Mouse (Mus musculus) gonadal fat pad, adult 2 months (tissue): ENCODE measurements around the gene Esrra. TPM values are rescaled to one million over a fixed set of nuclear protein-coding genes. Genes with fewer than 3 reads are reported as not detected.
"Not testable (repeated sequence)": the region's sequence is repeated elsewhere in the genome, so short reads cannot be mapped to it uniquely, and the experiment has no call there.

Source experiments
- DNase-seq: peaks from one replicate; pipeline ENCODE4 v3.0.0-alpha.2; 2012; ENCODE audit warnings: low read depth
- polyA plus RNA-seq: library from polyadenylated mRNA; depleted of rRNA; stranded (reverse); fragments of >200 nt; gene quantifications from 2 replicates; pipeline ENCODE4 v1.2.3, GENCODE M21; 2012; rRNA removed

The Esrra gene
- polyA plus RNA-seq, 1 experiment, result 50.4 TPM

GRCm38 (mm10) chr19:6899641-6900040 is 22.0 kb downstream of the Esrra start:
- DNase-seq, result no peak

- DNase-seq, result not testable (repeated sequence)
Measured at GRCm38 (mm10) chr19:6895608-6896305, 25.9 kb downstream of the Esrra start.

- DNase-seq, result no peak
Measured at GRCm38 (mm10) chr19:6893731-6894451, 27.7 kb downstream of the Esrra start.

- no peak for DNase-seq
Measured at GRCm38 (mm10) chr19:6892512-6892911, 29.1 kb downstream of the Esrra start.

- no peak for DNase-seq
Measured at GRCm38 (mm10) chr19:6877965-6878364, 43.6 kb downstream of the Esrra start.

GRCm38 (mm10) chr19:6876799-6877198 is 44.8 kb downstream of the Esrra start:
- no peak for DNase-seq

- no peak for DNase-seq
Measured at GRCm38 (mm10) chr19:6875834-6876233, 45.8 kb downstream of the Esrra start.

- no peak for DNase-seq
Measured at GRCm38 (mm10) chr19:6874257-6874656, 47.4 kb downstream of the Esrra start.

- DNase-seq, result no peak
Measured at GRCm38 (mm10) chr19:6872701-6873100, 48.9 kb downstream of the Esrra start.

GRCm38 (mm10) chr19:6871574-6872271 is 49.9 kb downstream of the Esrra start:
- DNase-seq, result no peak

- DNase-seq, result no peak
Measured at GRCm38 (mm10) chr19:6869355-6869754, 52.3 kb downstream of the Esrra start.

GRCm38 (mm10) chr19:6861451-6861850 is 60.2 kb downstream of the Esrra start:
- no peak for DNase-seq

Other genes with a start within 250 kb of the Esrra start
- gene Rps6ka4, start 81.2 kb downstream of the Esrra start, polyA plus RNA-seq, result 28.2 and 32.0 TPM in 2 replicates
- gene Ccdc88b, start 63.6 kb downstream of the Esrra start, polyA plus RNA-seq, result 2.9 and 3.1 TPM in 2 replicates
- gene Trmt112, start 12.1 kb downstream of the Esrra start, polyA plus RNA-seq, result 101 and 122 TPM in 2 replicates
- 231 and 263 TPM in 2 replicates for gene Prdx5, start 11.7 kb downstream of the Esrra start, polyA plus RNA-seq
- gene Catsperz, start 3.6 kb upstream of the Esrra start, polyA plus RNA-seq, result 2.4 and 4.3 TPM in 2 replicates
- 0.08 and 0.15 TPM in 2 replicates for gene Kcnk4, start 12.7 kb upstream of the Esrra start, polyA plus RNA-seq
- gene Bad, start 20.0 kb upstream of the Esrra start, polyA plus RNA-seq, result 60.1 and 82.0 TPM in 2 replicates
- gene Gpr137, start 20.7 kb upstream of the Esrra start, polyA plus RNA-seq, result 85.1 and 89.1 TPM in 2 replicates
- 69.4 and 78.5 TPM in 2 replicates for gene Ppp1r14b, start 53.2 kb upstream of the Esrra start, polyA plus RNA-seq
- 63.4 and 74.5 TPM in 2 replicates for gene Plcb3, start 54.7 kb upstream of the Esrra start, polyA plus RNA-seq
- gene Fkbp2, start 58.7 kb upstream of the Esrra start, polyA plus RNA-seq, result 80.5 and 126 TPM in 2 replicates
- 62.4 and 80.9 TPM in 2 replicates for gene Vegfb, start 65.8 kb upstream of the Esrra start, polyA plus RNA-seq
- gene Dnajc4, start 70.8 kb upstream of the Esrra start, polyA plus RNA-seq, result 65.3 and 68.7 TPM in 2 replicates
- gene Nudt22, start 74.3 kb upstream of the Esrra start, polyA plus RNA-seq, result 45.2 and 46.9 TPM in 2 replicates
- gene Trpt1, start 74.3 kb upstream of the Esrra start, polyA plus RNA-seq, result 18.6 and 21.1 TPM in 2 replicates
- gene Fermt3, start 97.7 kb upstream of the Esrra start, polyA plus RNA-seq, result 10.3 and 11.8 TPM in 2 replicates
- 42.0 and 46.0 TPM in 2 replicates for gene Stip1, start 118.2 kb upstream of the Esrra start, polyA plus RNA-seq
- 29.9 and 42.2 TPM in 2 replicates for gene Macrod1, start 135.0 kb upstream of the Esrra start, polyA plus RNA-seq
- gene Flrt1, start 183.9 kb upstream of the Esrra start, polyA plus RNA-seq, result 0.51 and 0.91 TPM in 2 replicates